Mouse (Mus musculus): Measurements from ENCODE around the gene Hectd1. TPM values are rescaled to one million over a fixed set of nuclear protein-coding genes. Genes with fewer than 3 reads are reported as not detected.

Hectd1 gene
- total RNA-seq, 1 experiment from 2014 or later = 299 TPM

DNA sequence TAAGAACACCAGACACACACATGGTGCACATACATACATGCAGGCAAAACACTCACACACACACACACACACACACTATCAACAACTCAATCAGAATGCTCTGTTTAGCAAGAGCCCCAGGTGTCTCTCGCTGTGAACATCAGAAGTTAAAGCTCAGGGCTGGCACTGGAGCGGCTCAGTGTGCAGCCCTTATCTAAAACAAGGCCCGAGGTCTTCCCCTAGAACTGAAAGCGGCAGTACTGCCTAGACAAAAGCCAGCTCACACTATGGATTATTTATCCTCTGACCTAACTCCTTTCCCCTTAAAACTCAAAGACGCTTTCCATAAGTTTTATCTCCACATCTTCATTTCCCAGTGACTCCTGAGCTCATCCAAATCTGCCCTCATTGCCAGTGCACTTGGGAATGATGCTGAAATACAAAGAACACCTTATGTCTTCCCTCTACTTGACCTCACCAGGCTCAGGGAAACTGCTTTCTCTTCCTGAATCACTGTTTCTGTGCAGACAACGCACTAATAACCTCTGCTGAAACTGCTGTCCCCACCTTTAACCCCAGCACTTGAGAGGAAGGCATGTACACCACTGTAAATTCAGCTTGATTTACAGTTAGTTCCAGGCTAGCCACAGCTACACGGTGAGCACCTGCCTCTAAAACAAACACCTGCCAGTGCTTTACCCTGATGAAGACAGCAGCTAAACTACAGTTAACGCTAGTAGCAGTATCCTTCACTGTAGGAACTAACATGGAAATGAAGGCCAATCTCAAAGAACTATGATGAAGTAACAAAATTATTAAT lies 11.3 kb downstream of the Hectd1 start:
- no peak for ATAC-seq (ENCODE audit: extremely low read depth, insufficient number of reproducible peaks, low FRiP score, poor library complexity, severe bottlenecking)

DNA sequence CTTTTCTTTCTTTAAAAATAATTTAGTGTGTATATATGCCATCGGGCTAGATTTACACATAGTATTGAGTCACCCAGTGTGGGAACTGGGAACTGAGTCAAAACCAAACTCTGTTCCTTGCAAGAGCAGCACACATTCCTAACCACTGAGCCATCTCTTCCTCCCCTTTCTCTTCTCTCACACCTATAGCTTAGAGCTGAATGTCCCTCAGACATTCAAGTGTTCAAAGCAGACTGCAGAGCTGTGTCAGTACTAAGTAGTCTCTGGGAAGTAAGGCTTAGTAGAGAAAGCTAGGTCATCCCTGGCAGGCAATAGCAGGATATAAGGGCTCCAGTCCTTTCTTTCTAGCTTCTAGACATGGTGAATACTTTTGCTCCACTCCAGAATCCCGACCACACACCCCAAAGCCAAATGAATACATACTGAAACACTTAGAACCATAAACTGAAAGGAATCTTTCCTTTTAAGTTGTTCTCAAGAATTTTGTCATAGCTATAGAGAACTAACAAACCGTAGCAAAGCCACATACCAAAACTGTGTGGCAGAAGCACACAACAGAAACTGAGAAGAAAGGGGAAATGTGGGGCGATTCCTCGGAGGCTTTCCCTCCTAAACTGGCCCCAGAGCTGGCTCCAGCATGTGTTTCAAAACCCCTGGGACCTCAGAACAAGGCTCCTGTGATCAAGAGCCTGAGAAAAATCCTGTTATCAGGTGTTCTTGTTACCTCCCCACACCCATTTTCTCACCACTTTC lies 17.8 kb downstream of the Hectd1 start:
- ATAC-seq (ENCODE audit: extremely low read depth, insufficient number of reproducible peaks, low FRiP score, poor library complexity, severe bottlenecking) = no peak

DNA sequence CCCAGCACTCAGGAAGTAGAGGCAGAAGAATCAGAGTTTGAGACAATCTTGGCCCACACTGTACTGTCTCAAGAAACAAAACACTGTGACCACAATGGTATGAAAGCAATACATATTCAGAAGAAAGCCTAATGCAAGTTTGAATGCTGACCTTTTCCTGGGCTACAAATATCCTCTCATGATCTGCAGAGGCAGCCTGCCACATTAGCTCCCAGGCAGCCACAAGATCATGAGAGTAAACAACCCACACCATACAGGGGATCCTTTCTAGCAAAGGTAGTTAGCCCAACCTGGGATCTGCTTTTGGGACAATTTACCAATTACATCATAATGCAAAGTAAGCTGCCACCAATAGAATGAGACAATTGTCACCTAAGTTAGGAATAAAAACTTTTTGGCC lies 18.8 kb downstream of the Hectd1 start:
- no peak for ATAC-seq (ENCODE audit: extremely low read depth, insufficient number of reproducible peaks, low FRiP score, poor library complexity, severe bottlenecking)

DNA sequence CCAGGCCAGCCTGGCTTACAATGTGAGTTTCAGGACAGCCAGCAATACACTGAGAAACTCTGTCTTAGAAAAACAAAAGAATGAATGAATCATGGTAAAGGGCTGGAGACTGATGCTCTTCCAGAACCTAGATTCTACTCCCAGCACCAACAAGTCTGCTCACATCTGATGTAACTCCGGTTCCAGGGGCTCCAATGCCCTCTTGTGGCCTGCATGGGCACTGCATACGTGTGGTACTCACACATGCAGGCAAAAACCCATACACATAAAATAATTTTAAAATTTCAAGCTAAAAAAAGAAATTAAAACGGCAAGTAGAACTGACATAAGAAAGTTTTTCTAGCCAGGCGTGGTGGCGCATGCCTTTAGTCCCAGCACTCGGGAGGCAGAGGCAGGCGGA lies 44.5 kb downstream of the Hectd1 start:
- peak; percentile 66; the same call in 1 of the 2 replicates for ATAC-seq (ENCODE audit: extremely low read depth, insufficient number of reproducible peaks, low FRiP score, poor library complexity, severe bottlenecking)

DNA sequence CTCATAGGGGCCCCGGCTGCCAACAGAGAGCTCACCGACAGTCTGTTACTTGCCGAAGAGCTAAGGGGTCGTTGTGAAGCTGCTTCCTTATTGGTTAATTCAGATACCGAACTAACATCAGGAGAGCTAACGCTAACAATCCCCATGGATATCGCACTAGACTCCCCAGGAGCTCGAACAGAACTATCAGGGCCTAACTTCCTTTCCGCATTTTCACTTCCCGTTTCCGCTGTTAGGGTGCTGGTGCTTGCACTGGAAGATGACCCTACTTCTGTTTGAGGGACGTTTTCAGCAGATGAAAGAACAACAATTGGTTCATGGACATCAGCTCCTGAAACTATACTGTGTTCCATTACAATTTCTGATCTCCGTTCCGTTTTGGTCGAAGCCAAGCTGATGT lies 60.6 kb downstream of the Hectd1 start:
- no peak for ATAC-seq (ENCODE audit: extremely low read depth, insufficient number of reproducible peaks, low FRiP score, poor library complexity, severe bottlenecking)

DNA sequence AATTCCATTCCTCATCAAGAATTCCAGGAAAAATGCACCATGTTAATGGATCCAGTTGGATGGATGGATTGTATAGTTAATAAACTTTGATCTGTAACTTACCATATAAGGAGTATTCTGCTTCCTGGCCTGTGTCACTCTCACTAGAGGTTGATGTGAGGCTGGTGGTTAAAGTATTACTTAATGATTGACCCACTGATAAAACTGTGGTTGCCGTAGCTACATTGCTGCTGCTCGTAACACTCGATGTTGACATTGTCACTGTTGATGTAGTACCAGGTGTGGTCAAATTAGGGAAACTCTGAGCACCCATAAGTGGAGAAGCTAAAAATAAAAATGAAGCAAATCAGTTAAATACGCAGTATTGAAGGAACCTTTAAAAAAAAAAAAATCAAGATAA lies 61.9 kb downstream of the Hectd1 start:
- ATAC-seq (ENCODE audit: extremely low read depth, insufficient number of reproducible peaks, low FRiP score, poor library complexity, severe bottlenecking) = no peak

DNA sequence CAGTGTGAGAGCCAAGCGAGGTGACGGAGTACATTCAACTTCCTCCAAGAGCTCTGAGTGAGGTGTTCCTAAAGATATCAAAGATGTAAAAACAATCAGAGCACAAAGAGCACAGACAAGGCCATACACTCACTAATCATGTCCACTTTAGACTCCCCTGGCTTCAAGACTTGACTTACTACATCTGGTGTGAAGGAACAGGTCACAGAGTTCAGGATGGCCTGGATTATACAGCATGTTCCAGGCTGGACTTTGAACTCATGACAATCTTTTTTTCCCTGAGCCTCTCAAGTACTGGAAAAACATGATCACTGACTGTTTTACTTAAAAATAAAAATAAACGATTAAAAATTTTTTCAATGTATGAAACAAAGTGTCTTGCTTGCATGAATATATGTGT lies 70.0 kb downstream of the Hectd1 start:
- no peak for ATAC-seq (ENCODE audit: extremely low read depth, insufficient number of reproducible peaks, low FRiP score, poor library complexity, severe bottlenecking)

DNA sequence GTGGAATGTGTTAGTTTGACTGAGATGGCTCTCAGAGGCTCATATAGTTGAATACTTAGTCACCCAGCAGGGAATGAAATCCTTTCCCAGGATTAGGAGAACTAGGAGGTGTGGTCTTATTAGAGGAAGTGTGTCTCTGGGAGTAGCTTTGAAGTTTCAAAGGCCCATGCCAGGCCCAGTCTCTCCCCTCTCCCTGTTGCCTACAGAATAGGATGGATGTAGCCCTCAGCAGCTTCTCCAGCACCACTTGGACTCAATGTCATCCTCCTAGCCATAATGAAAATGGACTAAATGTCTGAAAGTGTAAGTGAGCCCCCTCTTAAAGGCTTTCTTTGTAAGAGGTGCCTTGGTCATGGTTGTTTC lies 72.8 kb downstream of the Hectd1 start:
- no peak for ATAC-seq (ENCODE audit: extremely low read depth, insufficient number of reproducible peaks, low FRiP score, poor library complexity, severe bottlenecking)

DNA sequence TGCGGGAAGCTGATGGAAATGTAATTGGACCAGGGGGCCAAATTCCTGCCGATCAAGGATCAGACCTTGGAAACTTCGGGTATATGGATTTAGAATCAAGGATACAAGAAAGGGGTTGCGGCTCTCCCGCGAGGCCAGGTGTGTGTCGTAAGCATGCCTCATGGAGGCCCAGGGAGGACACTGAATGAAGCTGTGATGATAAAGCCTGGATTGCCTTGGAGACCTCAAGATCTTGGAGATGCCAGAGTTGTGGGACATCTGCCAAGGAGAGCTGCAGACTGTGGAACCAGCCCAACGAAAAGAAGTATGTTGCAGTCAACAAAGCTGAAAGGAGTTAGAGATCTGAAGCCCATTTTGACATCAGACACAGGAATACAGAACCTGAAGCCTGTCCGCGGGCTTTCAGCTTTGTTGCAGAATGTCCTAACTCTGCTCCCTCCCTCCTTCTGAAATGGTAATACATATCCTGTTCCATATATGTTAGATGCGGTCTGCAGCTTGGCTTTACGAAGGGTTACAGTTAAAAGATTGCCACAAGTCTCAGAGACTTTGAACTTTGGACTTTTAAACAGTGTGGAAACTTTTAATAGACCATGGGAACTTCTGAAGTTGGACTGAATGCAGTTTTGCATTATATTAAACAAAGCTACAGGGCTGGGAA lies 73.3 kb downstream of the Hectd1 start:
- ATAC-seq (ENCODE audit: extremely low read depth, insufficient number of reproducible peaks, low FRiP score, poor library complexity, severe bottlenecking) = no peak

DNA sequence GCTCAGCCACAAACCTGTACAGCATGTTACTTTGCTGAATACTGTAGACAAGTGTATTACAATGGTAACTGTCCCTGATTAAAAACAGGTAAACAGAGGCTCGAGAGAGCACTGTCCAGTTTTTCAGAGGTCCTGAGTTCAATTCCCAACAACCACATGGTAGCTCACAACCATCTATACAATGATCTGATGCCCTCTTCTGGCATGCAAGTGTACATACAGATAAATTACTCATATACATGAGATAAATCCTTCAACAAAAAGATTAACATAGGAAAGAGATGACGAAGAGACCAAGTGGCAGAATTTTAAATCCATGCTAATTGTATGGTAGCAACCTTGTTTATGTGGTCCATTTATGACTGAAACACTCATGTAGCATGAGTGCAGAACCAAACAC lies 82.0 kb downstream of the Hectd1 start:
- no peak for ATAC-seq (ENCODE audit: extremely low read depth, insufficient number of reproducible peaks, low FRiP score, poor library complexity, severe bottlenecking)

DNA sequence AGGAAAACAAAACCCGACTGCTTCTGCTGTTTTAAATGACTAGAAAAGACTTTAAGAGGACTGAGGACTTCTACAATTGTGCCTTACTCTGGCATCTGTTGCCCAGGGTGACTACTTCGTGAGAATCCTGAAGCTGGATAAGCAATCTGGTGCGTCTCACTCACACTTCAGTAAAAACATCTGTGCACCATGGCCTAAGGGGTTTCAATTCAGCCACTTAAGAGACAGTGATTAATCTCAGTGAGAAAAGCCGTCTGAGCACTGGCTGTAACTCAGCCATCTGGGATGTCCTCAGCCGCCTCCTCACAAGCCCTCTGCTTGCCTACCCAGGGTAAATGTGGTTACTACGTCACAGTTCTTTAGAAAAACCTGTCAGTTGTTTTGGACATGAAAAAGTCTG lies 84.4 kb downstream of the Hectd1 start:
- no peak for ATAC-seq (ENCODE audit: extremely low read depth, insufficient number of reproducible peaks, low FRiP score, poor library complexity, severe bottlenecking)

DNA sequence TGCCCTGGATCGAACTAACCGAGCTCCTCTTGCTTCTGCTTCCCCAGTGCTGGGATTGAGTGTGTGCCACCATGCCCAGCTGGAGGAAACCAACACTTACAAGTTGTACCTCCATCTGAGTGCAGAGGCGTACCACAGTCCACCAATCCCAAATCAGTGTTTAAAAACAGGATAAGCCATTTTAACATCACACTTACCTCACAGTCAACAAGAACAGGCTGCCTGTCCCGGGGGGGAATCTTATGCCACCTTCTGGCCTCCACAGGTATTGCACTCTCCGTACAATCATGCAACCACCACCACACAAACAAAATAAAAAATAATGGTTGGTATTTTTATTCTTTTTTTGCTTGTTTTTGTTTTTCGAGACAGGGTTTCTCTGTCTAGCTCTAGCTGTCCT lies 87.6 kb downstream of the Hectd1 start:
- ATAC-seq (ENCODE audit: extremely low read depth, insufficient number of reproducible peaks, low FRiP score, poor library complexity, severe bottlenecking) = no peak

DNA sequence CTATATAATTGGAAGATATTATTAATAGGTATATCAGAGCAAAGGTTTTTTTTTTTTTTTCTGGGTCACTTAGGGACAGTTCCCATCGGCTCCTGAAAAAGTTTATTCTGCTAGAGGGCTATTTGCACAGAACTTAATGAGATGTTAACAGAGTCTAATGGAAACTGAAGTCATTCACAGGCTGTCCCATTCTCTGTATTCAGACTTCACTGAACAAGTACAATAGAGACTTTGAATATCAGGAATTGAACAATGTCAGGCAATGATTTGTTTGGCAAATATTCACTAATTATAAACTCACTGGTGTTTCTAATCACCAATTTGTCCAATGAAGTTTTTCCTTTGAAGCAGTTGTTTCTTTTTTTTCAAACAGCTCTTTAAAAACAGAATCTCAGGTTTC lies 92.5 kb downstream of the Hectd1 start:
- no peak for ATAC-seq (ENCODE audit: extremely low read depth, insufficient number of reproducible peaks, low FRiP score, poor library complexity, severe bottlenecking)

DNA sequence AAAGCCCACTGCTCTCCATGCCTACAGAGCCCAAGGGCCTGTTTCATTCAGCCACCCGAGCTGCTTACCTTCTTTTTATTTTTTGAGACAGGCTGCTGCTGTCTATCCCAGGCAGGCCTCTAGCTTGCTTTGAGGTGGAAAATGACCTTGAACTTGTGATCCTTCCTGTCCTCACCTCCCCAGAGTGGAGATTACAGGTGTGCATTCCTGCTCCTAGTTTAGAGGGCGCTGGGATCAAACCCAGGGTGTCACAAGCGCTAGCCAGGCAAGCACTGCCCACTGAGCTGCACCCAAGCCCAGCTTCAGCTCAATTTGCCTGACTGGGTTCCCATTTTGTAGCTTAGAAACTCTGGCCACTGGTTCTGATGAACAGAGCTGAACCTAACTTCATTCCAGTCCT lies 93.0 kb downstream of the Hectd1 start:
- ATAC-seq (ENCODE audit: extremely low read depth, insufficient number of reproducible peaks, low FRiP score, poor library complexity, severe bottlenecking) = no peak

DNA sequence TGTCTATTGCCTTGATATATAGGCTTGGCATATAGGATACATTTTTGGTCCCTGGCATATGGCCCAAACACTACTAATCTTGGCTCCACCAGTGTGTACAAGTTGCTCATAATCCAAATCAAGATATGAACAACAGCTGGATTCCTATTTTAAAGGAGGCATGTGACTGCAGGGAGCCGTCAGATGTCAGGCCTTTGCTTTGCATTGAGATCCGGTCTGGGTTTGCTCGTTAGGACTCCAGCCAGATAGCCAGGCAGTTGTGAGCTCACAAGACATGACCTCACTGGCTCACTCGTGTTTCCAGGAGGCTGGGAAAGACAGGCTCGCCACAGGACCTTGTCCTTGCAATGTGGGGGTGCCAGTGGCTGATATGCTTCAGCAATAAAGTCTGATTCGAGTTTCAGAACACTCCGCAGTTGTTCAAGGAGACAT lies 93.5 kb downstream of the Hectd1 start:
- ATAC-seq (ENCODE audit: extremely low read depth, insufficient number of reproducible peaks, low FRiP score, poor library complexity, severe bottlenecking) = no peak

DNA sequence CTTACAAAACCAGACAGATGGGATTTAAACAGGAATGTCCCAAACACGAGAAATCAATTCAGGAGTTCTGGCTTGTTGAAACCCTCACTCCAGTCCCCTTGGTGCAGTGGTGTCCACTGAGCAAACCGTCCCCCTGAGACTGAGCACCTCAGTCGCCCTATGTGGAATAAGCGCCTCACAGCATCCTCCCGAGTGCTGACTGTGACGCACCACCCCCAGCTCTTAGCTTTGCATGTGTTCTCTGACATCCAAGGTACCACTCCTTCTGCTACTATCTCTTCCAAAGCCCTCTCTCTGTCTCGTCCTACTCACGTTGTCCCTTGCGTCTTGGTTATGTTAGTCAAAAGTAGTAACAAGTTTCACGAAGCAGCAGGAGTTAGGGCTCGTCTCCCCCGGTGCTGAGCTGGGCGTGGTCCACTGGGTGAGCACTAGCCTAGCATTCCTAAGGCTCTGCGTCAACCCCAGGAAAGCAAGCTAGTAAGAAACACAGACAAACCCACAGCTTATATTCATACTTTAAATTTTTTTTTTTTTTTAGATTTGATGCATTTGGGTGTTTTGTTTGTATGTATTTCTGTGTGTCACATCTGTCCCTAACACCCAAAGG lies 94.6 kb downstream of the Hectd1 start:
- no peak for ATAC-seq (ENCODE audit: extremely low read depth, insufficient number of reproducible peaks, low FRiP score, poor library complexity, severe bottlenecking)

DNA sequence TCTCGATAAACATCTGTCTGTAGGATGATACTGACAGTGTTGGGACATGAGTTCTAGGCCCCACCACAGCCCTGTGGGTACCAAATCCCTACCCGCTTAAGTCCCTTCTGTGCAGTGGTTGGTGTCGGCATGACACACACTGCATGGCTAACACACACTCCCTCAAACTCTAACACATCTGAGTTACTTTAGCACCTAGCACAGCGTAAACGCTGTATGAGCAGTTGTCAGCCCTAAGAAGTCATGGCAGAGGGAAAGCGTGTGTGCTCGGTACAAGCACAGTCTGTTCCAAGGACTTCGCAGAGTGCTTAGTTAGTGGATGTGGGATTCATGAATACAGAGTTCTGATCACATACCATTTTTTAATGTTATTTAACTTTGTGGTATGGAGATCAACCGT lies 99.5 kb downstream of the Hectd1 start:
- ATAC-seq (ENCODE audit: extremely low read depth, insufficient number of reproducible peaks, low FRiP score, poor library complexity, severe bottlenecking) = no peak

DNA sequence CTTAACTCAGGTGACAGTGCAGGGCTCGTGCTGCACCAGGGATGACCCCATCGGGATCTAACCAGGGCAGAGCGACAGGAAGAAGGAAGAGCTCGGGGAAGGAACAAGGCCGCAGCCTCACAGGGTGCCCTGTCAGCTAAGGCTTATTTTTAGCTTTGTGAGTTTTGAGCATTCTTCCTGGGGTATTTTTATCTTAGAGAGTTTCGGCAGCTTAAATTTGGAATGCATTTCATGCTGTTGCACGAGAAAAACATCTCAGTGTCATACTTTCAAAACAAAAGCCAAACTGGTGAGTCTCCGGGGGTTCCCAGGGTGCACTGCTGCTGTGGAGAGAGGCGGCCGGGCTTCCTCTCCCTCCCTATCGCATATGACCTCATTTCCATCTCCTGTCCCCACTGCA lies 100.3 kb downstream of the Hectd1 start:
- ATAC-seq (ENCODE audit: extremely low read depth, insufficient number of reproducible peaks, low FRiP score, poor library complexity, severe bottlenecking) = no peak

DNA sequence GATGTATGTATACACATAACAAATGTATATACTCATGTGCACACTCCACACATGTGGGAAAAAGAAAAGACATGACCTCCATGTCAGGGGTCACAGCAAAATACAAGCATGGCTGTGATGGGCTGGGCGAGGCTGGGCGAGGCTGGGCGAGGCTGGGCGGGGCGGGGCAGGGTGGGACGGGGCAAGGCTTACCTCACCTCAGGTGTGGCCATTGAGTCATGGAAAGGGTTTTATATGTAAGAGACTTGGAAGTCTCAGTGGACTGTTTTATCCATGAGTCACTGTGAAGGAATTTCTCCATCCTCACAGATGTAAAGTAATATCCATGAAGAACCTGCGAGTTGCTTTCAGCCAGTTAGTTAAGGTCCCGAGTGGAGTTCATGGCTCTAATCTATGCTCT lies 107.5 kb downstream of the Hectd1 start:
- no peak for ATAC-seq (ENCODE audit: extremely low read depth, insufficient number of reproducible peaks, low FRiP score, poor library complexity, severe bottlenecking)

DNA sequence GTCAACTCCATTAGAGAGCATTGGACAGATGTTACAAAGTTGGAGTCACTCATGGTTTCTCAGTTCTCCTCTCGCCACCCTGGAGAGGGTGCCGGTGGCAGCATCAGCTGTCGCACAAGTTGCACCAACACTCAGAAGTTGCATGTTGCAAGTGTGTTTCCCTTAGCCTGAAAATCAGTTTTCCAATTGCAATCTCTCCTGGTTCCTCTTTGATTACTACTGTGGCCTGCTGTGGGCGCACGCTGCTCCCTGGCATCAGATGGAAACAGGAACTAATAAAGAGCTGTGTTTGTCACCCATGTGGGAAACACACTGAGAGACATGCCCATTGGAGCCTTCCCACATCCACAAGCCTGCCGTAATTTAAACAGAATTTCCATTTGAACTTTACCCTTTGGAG lies 110.7 kb downstream of the Hectd1 start:
- 0 out of 2 replicates have a peak, but pooled peaks have one; percentile 16 for ATAC-seq (ENCODE audit: extremely low read depth, insufficient number of reproducible peaks, low FRiP score, poor library complexity, severe bottlenecking)

Data from neutrophil, adult 5-6 weeks (primary cell).